Mouse (Mus musculus) gastrocnemius, adult 18-20 months (tissue): ENCODE measurements around the gene Ppig. TPM values are rescaled to one million over a fixed set of nuclear protein-coding genes. Genes with fewer than 3 reads are reported as not detected.
"Not testable (repeated sequence)": the region's sequence is repeated elsewhere in the genome, so short reads cannot be mapped to it uniquely, and the experiment has no call there.

ENCODE experiments used
- DNase-seq: peaks from one replicate; pipeline ENCODE4 v3.0.0; 2021; ENCODE audit warnings: low spot score
- long read RNA-seq, 2 experiments: library from polyadenylated mRNA; stranded (forward); transcript quantifications; one replicate each; pipeline ENCODE4 v2.0.0; 2021
- total RNA-seq, 2 experiments: library from RNA; stranded (reverse); gene quantifications; 2 replicates each; pipeline ENCODE4 v1.2.3; 2021

Gene Ppig
- total RNA-seq: 10 to 100 TPM; 29.0 to 34.0 TPM
- long read RNA-seq, experiment 1, full-length matches to known transcripts: 24 of 37 reads
- long read RNA-seq, experiment 1, partial matches to known transcripts: 1 of 37 reads
- long read RNA-seq, experiment 1, other reads (novel, unspliced or antisense): 12 of 37 reads
- long read RNA-seq, experiment 2, full-length matches to known transcripts: 20 of 23 reads
- long read RNA-seq, experiment 2, partial matches to known transcripts: 0 of 23 reads
- long read RNA-seq, experiment 2, other reads (novel, unspliced or antisense): 3 of 23 reads

DNA sequence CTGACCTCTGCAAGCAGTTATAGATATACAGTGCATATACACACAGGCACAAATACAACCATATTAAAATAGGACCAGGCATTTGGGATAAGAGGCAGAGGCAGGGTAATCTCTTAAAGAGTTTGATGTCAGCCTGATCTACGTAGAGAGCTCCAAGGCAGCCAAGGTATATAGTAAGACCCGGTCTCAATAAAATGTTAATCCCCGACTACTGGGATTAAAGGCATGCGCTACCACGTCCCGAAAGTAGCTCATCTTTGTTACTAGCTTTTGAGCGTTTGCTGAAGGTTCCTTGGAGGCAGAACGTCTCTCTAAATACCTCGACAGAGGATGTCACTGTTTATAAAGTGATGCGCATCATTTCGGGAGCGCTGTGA lies at the start of gene Ppig:
Gene Ppig (plus strand): TSS at position 273 of the 377 bp plus-strand sequence.
- DNase-seq: peak; percentile 4

DNA sequence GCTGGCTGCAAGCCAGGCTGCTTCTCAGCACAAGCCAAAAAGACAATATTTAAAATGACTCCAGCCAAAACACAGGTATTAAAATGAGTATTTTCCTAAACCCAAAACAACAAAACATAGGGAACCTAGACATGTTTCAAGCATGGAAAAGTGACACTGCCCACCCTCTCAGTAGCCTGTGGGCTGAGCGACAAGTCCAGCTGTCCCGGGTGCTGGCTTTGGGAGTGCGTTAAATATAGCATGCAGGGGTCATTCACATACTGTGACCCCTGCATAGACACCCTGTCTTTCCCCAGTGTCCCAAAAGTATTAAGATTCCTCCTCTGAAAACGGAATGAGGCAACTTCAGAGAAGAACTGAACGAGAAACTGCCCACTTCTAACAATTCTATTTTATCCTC lies 48.6 kb upstream of the Ppig start:
- DNase-seq: peak; percentile 50

DNA sequence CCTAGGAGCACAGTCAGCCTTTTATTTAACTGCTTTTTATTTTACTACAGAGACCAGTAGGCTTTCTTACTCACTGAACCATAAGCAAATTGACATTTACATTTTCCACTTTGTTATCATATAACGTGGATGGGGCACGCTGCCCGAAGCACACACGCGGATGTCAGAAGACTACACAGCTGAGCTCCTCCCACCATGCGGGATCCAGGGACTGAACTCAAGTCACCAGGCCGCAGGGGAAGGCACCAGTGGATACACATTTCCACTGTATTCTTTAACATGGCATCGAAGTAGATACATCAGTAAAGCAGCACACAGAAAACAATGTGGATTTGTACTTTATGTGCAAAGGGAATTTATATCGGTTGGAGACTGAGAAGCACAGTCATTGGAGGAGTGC lies 47.1 kb upstream of the Ppig start:
- DNase-seq: no peak

DNA sequence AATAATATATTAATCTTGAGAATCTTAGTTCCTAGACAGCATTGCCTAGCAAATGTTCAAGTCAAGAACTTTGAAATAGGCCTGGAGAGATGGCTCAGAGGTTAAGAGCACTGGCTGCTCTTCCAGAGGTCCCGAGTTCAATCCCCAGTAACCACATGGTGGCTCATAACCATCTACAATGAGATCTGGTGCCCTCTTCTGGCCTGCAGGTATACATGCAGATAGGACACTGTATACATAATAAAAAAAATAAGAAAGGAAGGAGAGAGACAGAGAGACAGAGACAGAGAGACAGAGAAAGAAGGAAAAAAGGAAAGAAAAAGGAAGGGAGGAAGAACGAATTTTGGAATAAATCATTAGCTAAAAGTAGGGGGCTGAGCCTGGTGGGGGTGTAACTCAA lies 45.6 kb upstream of the Ppig start:
- no peak for DNase-seq

DNA sequence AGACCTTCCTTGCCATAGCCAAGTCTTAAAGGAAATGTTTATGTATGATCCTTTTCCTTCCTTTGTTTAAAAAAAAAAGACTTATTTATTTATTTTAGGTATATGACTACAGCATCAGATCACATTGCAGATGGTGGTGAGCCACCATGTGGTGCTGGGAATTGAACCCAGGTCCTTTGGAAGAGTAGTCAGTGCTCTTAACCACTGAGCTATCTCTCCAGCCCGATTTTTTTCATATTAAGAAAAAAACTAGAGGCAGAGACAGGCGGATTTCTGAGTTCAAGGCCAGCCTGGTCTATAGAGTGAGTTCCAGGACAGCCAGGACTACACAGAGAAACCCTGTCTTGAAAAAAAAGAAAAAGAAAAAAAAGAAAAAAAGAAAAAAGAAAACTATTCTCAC lies 45.1 kb upstream of the Ppig start:
- not testable (repeated sequence) for DNase-seq

DNA sequence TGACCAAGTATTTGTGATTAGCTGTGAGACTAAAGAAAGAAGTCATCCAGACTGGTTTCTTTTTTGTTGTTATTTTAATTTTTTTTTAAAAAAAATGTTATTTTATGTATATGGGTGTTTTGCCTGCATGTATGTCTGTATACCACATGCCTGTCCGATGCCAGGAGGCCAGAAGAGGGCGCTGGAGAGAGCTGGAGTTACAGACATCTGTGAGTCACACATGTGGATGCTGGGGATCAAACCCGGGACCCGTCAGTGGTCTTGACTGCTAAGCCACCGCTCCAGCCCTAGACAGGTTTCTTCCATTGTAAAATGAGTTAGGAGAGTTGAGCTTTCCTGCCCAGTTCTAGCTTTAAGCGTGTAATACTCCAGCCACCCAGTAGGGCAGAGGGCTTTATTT lies 42.4 kb upstream of the Ppig start:
- DNase-seq: no peak

DNA sequence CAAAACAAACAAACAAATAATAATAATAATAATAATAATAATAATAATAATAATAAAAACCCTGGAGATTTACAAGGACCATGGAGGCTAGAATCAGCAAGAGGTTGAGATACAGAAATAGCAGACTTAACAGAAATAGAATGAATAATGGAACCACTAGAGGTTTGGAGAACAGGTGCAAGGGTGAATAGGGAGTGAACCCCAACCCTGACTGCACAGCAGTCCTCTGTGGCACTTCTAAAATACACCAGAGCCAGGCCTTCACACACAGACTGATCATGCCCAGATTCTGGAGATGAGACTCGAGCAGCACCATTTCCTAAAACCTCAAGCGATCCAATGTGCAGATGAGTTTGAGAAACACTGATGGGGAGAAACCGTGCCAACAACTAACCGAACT lies 40.4 kb upstream of the Ppig start:
- DNase-seq: no peak

DNA sequence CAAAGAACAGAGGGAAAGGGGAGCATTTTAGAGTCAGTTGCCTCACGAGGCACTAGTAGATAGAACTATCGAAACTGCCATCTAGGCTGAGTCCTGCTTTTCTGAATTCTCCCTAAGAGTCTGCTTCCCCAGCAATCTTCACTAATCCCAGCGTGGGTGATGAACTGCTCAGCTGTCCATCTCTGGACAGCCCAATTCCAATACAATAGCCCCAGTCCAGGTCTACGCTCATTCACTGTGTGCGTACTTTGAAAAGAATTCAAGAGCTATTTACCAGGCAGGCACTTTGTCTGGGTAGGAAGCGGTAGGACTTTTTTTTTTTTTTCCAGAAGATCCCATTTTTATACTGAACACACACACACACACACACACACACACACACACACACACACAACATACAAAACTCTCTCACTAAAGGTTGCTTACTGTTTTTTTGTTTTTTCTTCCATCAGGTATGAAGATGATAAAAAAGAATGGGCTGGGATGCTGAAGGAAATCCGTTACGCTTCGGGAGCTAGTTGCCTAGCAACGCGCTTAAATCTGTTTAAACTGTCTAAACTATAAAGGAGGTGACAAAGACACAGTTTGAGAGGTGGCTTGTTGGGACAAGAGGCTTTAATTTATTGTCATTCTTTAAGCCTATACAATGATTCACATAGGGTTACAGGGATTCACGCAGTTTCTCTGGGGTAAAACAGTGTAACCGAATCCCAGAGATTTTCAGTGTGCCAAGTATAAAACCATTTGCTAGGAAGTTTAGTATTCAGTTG lies 39.1 kb upstream of the Ppig start:
- no peak for DNase-seq

DNA sequence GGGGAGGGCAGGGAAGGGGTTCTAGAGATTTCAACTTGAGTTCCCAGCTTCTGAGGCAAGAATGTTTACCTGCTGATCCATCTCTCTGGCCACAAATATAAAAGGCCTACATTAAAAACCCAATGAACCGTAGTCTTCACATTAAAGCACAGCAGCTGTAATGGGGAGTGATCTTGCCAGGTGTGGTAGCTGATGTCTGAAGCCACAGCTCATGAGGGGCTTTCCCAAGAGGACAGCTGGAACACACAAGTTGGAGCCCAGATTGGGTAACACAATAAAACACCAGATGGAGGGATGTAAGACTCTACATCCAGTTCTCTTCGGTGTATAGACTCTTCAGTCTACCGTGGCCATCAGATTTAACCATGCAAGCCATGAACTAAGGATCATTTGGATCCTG lies 37.9 kb upstream of the Ppig start:
- DNase-seq: no peak

DNA sequence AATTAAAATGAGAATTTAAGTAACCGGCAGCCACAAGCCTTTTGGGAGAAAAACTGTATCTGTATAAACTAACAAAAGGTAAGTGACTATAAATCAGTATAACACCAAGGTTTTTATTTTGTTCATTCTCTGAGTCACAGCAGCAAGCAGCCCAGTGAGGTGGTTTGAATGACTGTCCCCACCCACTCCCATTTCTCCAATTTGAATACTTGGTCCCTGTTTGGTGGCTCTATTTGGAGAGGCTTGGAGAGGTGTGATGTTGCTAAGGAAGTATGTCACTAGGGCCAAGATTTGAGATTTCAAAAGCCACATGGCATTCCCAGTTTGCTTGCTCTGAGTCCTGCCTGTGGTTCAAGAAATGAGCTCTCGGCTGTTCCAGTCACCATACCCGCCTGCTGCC lies 32.1 kb upstream of the Ppig start:
- no peak for DNase-seq

DNA sequence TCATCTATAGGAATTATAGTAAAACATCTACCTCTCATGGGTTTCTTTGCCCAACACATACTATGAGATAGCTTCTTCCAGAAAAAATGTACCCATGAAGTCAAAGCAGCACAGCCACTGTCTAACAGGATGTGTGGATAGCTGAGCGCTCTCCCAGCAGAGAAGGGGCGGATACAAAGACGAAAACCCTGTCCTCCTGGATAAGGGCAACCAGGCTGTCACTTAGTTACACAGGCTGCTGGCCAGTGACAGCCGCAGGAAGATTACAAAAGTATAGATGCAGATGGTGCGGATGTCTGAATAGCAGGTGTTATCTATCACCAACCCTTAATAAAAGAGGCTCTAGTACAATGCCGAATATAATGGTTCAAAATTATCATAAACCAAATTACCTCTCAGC lies 31.5 kb upstream of the Ppig start:
- no peak for DNase-seq

DNA sequence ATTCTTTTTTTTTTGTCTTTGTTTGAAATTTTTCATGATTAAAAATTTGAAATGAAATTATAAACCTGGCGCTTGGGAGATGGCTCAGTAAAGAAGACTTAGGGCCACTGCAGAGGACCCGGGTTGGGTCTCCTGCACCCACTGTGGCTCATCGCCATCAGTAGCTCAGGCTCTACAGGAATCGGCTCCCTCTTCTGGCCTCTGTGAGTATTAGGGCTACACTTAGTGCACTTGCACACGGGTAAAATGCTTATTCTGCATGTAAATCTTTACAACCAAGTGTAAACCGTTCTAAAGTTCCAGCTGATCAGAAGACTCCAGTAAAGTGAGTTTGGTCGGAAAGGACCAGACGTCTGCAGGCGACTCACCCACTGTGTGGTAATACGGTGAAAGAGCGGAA lies 28.8 kb upstream of the Ppig start:
- no peak for DNase-seq

DNA sequence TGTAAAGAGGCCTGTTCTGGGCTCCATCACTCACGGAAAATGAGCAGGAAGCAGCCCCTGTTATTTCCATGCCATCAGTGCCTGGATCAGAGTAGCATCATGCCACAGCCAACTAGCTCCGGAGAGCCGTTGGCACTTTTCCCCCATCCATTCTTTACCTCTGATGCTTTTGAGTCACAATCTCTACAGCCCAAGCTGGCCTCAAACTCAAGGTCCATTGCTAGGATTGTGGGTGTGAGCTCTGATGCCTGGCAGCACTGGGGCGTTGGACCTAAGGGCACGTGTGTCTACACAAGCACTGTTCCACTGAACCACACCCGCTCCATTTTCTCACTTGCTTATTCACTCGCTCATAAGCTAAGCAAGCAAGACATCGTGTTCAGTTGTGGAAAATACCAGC lies 21.9 kb upstream of the Ppig start:
- DNase-seq: no peak

DNA sequence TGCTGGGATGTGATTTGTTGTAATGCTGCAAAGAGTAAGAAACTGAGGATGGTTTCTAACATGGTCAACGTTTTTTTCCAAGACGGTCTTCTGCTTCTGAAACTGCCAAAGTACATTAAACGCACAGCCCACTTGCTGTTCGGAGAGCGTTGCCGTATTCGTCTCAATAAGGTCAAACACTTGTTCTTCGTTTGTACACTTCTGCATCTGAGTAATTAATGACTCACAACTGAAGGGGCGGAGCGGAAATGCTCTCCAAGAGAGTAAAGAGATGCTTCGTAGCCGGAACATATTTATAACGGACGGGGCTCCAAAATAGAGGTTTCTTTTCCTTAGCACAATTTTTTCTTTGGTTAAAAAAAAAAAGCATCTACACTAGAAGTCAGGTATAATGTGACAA lies 10.2 kb upstream of the Ppig start:
- no peak for DNase-seq

DNA sequence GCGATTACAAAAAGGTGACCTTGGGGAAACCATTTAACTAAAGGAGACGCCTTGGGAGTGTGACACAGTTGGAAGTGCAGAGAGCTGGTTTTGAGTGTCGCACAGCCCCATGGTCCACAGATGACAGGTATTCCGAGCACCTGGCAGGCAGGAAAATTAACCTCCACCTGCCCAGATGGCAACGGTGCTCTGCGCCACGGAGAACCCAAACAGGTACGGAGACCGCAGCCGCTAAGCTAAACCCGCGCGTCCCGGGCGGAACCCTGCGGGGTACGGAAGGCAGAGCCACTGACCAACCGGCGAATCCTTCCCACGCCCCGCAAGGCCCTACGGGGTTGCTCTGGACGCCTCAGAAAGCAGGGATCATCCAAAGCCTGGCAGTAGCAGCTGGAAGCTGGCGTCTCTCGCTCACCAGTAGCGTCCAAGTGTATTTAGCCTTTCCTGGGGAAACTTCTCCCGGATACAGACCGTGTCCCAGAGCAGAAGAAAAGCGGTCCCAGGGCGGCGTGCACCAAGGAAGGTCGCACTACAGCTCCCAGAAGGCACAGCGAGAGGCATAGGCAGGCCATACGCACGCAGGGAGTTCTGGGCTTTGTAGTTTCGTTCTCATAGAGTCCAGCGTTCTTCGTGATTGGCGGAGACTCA lies 9.2 kb upstream of the Ppig start, which contains the start of gene Fastkd1:
Gene Fastkd1 (minus strand): TSS at position 536 of the 645 bp plus-strand sequence.
- DNase-seq: peak; percentile 90

DNA sequence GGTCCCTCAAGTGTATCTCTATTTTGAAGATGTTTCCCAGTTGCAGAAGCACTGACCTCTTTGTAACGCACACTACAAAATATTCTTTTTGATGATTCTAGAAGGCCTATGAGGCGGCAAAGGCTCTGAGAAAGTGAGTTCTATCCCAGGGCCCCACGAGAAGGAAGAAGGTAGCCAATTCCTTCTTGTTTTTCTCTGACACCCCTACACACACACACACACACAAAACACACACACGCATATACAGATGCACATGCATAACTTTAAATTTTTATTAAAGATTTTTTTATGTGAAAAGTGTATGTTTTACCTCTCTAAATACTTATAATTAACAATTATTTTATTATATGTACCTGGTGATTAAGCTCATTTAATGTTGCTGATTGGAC lies 8.7 kb upstream of the Ppig start:
- no peak for DNase-seq

DNA sequence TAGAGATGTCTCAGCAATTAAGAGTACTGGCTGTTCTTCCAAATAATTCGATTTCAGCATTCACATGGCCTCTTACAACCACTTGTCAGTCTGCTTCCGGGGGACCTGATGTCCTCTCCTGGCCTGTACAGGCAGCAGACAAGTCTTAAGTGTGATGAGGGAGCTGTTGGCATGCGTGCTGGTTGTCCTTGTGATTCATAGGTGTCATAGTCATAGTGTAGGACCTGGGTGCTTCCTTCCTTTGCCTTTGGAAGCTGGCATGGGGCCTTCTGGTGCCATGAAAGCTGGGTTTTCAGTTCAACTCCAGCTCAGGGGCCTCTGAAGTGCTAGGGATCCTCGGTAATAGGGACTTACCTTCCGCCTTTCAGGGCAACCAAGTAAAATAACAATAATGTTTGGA lies 8.2 kb upstream of the Ppig start:
- no peak for DNase-seq

DNA sequence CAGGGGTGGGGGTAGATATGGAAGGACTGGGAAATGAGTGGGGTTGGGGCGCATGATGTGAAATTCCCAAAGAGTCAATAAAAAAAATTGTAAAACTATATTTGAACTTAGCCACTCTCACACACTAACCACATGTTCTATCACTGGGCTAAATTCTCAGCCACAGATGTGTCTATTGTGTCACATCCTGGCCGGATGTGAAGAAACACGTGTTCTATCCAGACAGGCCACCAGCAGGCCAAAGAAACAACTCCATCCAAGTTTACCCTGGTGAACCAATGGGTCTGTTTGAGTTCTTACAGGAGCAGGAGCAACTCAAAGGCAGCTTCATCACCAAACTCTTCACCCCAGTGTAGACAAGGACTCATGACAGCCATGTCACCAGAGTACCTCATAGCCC lies 5.9 kb upstream of the Ppig start:
- DNase-seq: no peak

DNA sequence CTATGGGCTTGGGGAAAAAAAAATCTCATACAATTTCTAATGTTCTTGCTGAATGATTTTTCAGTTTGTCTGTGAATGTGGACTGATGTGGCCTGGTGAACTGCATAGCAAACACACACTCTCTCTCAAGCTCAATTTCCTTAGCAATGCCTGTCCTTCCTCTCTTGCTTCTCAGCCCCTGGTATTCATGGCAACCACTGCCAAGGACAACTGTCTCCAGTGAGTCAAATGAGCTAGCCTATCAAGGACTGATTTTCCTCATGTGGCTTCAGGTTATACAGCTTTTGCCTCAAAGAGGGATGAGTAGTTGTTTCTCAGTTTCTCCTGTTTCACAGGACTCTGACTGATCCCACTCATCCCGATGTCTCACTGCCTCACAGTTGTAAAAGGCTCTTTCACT lies 3.2 kb upstream of the Ppig start:
- no peak for DNase-seq

DNA sequence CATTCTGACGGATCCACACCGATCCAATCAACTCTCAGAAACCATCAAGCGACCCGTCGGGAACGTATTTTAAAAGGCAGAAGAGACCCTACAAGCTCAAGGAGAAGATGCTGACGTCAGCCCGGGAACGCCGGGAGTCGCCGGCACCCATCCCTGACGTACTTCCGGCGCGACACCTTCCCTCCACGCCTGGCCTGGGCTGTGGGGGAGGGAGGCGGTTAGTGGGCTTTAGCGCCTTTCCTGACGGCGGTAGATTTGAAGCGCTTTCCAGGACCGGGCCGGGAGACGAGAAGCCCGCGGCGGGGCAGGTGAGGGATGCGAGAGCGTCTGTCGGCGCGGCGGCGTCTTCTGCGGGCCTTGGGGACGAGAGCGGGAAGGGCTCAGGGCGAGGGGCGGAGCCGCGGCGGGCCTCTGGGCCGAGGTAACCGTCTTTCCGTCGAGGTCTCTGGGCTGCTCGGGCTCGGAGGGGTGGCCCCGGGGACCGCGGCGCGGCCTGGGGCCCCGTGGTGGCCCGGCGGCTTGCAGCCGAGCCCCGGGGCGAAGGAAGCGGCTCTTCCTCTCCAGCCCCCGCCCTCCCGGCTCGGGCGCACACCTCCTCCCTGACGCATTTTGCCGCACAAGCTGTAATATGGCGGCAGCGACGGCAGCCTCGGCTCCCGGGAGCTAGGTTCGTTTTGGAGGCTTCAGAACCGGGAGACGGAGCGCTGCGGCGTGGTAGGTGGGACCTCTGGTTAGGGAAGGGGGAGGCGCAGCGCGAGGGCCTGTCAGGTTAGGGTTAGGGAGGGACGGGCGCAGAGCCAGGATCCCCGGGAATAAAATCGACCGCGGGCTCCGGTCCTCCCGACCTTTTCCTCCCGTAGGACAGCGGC lies 539 bp downstream of the Ppig start:
- DNase-seq: peak; percentile 90

DNA sequence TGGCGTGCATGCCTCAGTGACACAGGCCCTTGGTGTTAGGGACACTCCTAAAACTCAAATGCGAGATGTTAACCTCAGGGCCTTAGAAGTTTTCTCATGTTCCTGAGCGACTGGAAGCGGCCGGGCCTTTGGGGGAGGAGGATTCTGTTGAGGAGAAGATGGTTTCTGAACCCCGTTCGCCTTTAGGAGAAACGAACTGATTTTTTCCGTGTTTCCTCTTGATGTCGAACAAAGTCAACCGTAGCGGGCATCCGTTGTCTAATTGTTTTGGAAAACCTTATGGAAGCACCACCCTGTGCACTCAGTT lies 1.1 kb downstream of the Ppig start:
- no peak for DNase-seq

DNA sequence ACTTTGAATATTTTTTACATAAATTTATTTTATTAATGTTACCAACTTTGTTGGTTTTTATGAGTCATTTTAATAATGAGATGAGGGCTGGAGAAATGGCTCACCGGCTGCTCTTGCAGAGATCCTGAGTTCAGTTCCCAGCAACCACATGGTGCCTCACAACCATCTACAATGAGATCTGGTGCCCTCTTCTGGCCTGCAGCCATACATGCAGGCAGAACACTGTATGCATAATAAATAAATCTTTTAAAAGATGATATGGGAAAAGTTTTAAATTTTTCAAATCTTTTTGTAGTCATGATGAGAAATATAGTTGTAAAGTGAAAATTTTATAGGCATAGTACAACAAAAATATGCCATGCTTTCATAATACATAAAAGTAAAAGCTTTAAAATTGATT lies 22.7 kb downstream of the Ppig start:
- DNase-seq: no peak
